Mouse (Mus musculus) lung, postnatal 0 days (tissue): ENCODE results near the gene Fbxo24. TPM values are rescaled to one million over a fixed set of nuclear protein-coding genes. Genes with fewer than 3 reads are reported as not detected.

Experiments
- ATAC-seq: fragments of 200-750 bp; cut with Nextera tagmentation; 2 replicates; pipeline ENCODE4 v1.8.0; 2017; ENCODE audit warnings: moderate library complexity
- DNase-seq: peaks from one replicate; pipeline ENCODE4 v3.0.0-alpha.2; 2016; ENCODE audit warnings: low spot score
- H3K27ac ChIP-seq: fragments of 300-500 bp; sonication (generic); 2 replicates; pipeline ENCODE4 v1.5.1; 2014; ENCODE audit warnings: antibody characterized with exemption, mild to moderate bottlenecking, low read length, mixed read lengths
- H3K27me3 ChIP-seq: fragments of 300-500 bp; sonication (generic); replicated peaks from 2 replicates; pipeline ENCODE4 v1.6.1; 2014; ENCODE audit warnings: low read length, mixed read lengths; ENCODE audit not compliant: insufficient read depth
- H3K36me3 ChIP-seq: fragments of 300-500 bp; sonication (generic); 2 replicates; pipeline ENCODE4 v1.6.1; 2014; ENCODE audit warnings: low read length, mixed read lengths; ENCODE audit not compliant: insufficient read depth
- H3K4me1 ChIP-seq: fragments of 300-500 bp; sonication (generic); 2 replicates; pipeline ENCODE4 v1.6.1; 2014; ENCODE audit warnings: antibody characterized with exemption, low read depth, low read length, mixed read lengths; ENCODE audit not compliant: insufficient read depth
- H3K4me2 ChIP-seq: fragments of 300-500 bp; sonication (generic); replicated peaks from 2 replicates; pipeline ENCODE4 v1.6.1; 2014; ENCODE audit warnings: low read depth, mild to moderate bottlenecking, low read length, moderate library complexity, mixed read lengths
- H3K4me3 ChIP-seq: fragments of 300-500 bp; sonication (generic); 2 replicates; pipeline ENCODE4 v1.5.1; 2014; ENCODE audit warnings: low read depth, low read length
- H3K9ac ChIP-seq: fragments of 300-500 bp; sonication (generic); replicated peaks from 2 replicates; pipeline ENCODE4 v1.6.1; 2014; ENCODE audit warnings: low read depth, mild to moderate bottlenecking
- H3K9me3 ChIP-seq: fragments of 300-500 bp; sonication (generic); 2 replicates; pipeline ENCODE4 v1.6.1; 2016; ENCODE audit warnings: low read length, mixed read lengths
- CTCF ChIP-seq: IDR thresholded peaks from 2 replicates; pipeline ENCODE4 v1.5.1; 2016; ENCODE audit warnings: antibody characterized with exemption, mild to moderate bottlenecking
- EP300 ChIP-seq: IDR thresholded peaks from 2 replicates; pipeline ENCODE4 v1.6.1; 2016; ENCODE audit warnings: antibody characterized with exemption, mild to moderate bottlenecking, control low read depth
- WGBS: fragments of 180-500 bp; shearing (Covaris S2); extraction: QIAGEN DNeasy Blood & Tissue Kit; methylation state at CpG from one replicate; pipeline ENCODE4 v1.1.7; 2014; 5-methylcytosine and 5-hydroxymethylcytosine counted together
- polyA plus RNA-seq: library from polyadenylated mRNA; unstranded; fragments of >200 nt; fragmentation: Nextera tagmentation; extraction: Ambion mirVana; gene quantifications from 2 replicates; pipeline ENCODE4 v1.2.1, GENCODE M21; 2015

The Fbxo24 gene
- polyA plus RNA-seq, 1 experiment from 2014 or later: 0.19 TPM

DNA sequence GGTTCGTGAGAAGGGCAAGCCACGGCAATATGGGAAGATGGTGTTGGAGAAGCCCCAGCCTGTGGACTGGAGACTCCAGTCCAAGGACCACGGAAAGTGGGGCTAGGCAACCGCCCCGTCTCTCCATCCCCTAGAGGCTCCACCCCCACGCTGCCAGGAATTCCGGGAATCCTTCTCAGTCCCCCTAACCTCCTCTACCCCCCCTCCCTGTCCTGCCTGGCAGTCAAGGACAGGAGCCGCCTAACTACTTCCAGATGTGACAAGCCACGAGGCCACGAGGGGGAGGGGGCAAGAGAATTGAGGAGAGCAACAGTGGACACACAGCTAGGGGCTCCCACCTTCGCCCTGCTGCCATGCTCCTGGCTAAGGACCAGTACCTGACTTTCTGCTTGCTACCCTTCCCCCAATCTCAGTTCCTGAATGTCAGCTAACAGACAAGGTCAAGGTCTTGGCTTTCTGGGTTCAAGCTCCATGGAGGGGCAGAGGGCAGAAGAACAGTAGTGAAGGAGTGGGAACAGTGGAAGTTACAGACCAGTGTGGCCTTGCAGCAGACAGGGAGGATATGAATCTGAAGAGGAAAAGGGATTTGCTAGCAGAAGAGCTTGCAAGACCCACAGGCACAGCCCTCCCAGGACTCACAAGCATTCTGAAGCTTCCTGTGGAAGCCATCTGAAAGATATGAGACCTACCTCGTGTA lies 18.1 kb downstream of the Fbxo24 start:
- peaks cover 24% of the 10 kb centered on the region; the same call in 1 of the 2 replicates for H3K4me1 ChIP-seq
- DNase-seq (peak; percentile 81), ATAC-seq (peak; percentile 73)

DNA sequence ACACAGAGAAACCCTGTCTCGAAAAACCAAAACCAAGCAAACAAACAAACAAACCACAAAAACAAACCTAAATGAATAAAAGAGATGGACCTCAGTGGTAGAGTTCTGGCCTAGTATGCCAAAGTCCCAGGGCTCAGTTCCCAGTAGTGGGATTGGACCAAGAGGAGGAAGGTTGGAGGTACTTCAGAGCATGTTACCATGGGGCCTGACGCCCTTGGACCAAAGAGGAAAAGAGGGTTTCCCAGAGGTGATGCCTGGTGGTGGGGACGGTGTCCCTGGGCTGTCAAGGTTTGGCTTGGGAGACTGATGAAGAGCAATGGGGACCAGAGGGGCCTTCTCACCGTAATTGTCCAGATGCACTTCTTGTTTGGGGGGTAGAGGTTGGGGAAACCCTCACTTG lies 18.7 kb downstream of the Fbxo24 start:
- DNase-seq (no peak), ATAC-seq (no peak)
- 0 out of 2 replicates have a peak overlapping the region, but pooled peaks have one; percentile 20 for H3K4me3 ChIP-seq
- peak overlapping the region; percentile 42 for H3K4me2 ChIP-seq
- no peaks in the 10 kb centered on the region for H3K36me3 ChIP-seq
- H3K9me3 ChIP-seq: no peaks in the 10 kb centered on the region
- no peaks in the 10 kb centered on the region for H3K27me3 ChIP-seq
- no peak overlapping the region; the same call in 1 of the 2 replicates for H3K9ac ChIP-seq
- H3K27ac ChIP-seq: peak overlapping the region; percentile 84; the same call in 1 of the 2 replicates
- 48% methylated on average over 4 of the region's 4 CpGs for WGBS
- TF ChIP-seq CTCF (no peak), EP300 (no peak)
- H3K4me1 ChIP-seq: peaks cover 24% of the 10 kb centered on the region; the same call in 1 of the 2 replicates

More for the DNA sequence above, 18.1 kb downstream of the Fbxo24 start:
- peak overlapping the region; percentile 84 for H3K27ac ChIP-seq
- H3K9me3 ChIP-seq: no peaks in the 10 kb centered on the region
- no peaks in the 10 kb centered on the region for H3K36me3 ChIP-seq
- peak; percentile 24; the same call in 1 of the 2 replicates for TF ChIP-seq CTCF
- TF ChIP-seq EP300: no peak
- H3K9ac ChIP-seq: no peak overlapping the region; the same call in 1 of the 2 replicates
- H3K4me3 ChIP-seq: peak overlapping the region; percentile 20; the same call in 1 of the 2 replicates
- 13% methylated on average over 8 of the region's 12 CpGs for WGBS
- no peaks in the 10 kb centered on the region for H3K27me3 ChIP-seq
- H3K4me2 ChIP-seq: peak overlapping the region; percentile 42

DNA sequence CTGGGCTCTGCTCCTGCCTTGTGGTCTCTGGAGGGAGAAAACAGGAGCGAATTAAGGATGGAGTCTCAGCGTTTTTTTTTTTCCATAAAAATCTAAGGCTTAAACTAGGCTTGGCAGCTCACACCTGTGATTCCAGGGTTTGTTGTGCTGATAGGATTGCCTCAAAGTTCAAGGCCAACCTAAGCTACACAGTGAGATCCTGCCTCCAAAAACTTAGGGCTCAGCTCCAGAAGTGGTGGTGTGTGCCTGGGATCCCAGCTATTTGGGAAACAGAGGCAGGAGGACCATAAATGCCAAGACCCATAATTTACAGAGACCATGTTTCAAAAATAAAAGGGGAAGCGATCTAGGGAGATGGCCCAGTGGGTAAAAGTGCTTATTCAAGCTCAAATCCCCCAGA lies 19.5 kb downstream of the Fbxo24 start:
- Histone ChIP-seq H3K9me3 (no peaks in the 10 kb centered on the region), H3K4me1 (peaks cover 24% of the 10 kb centered on the region; the same call in 1 of the 2 replicates), H3K4me2 (no peak overlapping the region), H3K9ac (no peak overlapping the region), H3K4me3 (no peak overlapping the region), H3K27ac (no peak overlapping the region), H3K27me3 (no peaks in the 10 kb centered on the region), H3K36me3 (no peaks in the 10 kb centered on the region)
- no peak for ATAC-seq
- DNase-seq: no peak
- TF ChIP-seq EP300: no peak
- no peak for TF ChIP-seq CTCF
- 76% methylated on average over 3 of the region's 3 CpGs for WGBS

DNA sequence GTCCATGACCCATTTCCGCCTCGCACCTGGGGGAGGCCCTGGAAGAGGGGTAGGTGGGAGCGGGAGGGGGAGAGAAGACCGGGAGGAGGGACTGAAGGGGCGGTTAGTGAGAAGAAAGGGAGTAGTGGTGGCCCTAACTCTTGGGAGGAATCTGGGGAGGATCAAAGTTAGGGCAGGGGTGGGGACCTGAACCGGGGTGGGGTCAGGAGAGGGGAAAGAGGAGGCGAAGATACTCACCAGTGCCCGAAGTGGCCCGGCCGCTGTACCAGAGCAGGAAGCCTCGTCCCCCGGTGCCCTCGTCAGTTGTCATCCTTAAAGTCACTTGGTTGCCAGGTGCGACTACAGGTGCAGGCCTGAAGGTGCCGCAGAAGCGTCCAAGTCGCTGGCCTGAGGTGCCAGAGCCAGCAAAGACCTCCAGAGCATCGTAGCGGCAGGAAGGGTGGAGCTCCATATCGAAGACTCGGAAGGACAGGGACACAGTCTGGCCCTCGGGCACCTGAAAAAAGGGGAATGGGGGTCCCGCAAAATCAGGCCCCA lies 20.1 kb downstream of the Fbxo24 start:
- no peak for ATAC-seq
- no peaks in the 10 kb centered on the region for H3K36me3 ChIP-seq
- TF ChIP-seq CTCF (peak; percentile 45), EP300 (no peak)
- no peaks in the 10 kb centered on the region for H3K9me3 ChIP-seq
- WGBS: 29% methylated on average over 22 of the region's 23 CpGs
- H3K4me2 ChIP-seq: peak overlapping the region; percentile 46
- H3K4me1 ChIP-seq: peaks cover 24% of the 10 kb centered on the region; the same call in 1 of the 2 replicates
- H3K27me3 ChIP-seq: no peaks in the 10 kb centered on the region
- H3K9ac ChIP-seq: 0 out of 2 replicates have a peak overlapping the region, but pooled peaks have one; percentile 26
- H3K4me3 ChIP-seq: no peak overlapping the region
- no peak overlapping the region for H3K27ac ChIP-seq
- DNase-seq: peak; percentile 32

DNA sequence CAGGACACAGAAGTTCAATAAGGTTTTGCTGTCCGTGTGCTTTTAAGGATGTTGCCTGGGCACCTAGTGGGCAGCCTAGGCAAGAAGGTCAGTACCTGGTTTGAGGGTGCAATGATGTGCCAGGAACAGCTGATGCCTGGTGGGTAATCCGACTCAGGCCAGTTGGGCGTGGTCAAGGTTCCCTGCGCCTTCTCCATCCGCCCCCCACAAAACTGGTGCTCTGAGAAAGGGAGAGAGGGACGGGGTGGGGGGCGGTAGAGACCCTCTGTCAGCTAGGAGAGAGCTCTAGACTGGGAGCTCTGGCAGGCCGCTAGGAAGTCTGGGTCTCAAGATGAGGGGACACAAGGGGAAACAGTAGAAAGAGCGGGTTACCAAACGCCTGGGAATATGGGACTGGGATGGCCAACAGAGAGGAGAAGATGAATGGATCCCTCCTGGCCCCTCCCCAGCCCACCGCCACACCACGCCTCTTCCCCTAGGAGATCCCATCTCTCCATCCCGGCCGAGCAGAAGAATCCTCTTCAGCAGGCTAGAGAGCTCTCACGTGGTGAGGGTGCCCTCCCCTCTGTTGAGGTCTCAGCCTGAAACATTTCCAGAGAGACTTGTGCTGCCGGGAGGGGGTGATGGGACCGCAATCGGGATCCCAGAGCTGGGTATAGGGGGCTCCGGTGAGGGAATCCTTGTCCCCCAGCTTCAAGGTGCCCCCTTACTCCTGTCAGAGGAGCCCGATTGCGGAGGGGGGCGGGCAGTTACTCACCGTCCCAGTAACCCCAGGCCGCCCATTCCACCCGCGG lies 20.7 kb downstream of the Fbxo24 start:
- no peak overlapping the region for H3K4me3 ChIP-seq
- TF ChIP-seq CTCF (no peak), EP300 (no peak)
- peak overlapping the region; percentile 46 for H3K4me2 ChIP-seq

DNA sequence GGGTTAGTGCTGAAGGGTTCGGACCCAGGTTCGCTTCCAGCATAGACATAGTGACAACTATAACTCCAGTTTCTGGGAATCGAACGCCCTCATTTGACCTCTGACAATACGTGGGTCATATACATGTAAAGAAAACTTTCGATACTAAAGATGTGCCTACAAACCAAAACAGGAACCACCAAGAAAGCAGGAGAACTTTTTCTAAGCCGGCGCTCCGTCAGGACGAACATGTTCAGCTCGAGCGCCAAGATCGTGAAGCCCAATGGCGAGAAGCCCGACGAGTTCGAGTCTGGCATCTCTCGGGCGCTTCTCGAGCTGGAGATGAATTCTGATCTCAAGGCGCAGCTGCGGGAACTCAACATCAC lies 27.5 kb downstream of the Fbxo24 start:
- DNase-seq: peak; percentile 53
- no peak for ATAC-seq
- Histone ChIP-seq H3K4me2 (peak overlapping the region; percentile 61), H3K36me3 (no peaks in the 10 kb centered on the region), H3K27me3 (no peaks in the 10 kb centered on the region), H3K4me3 (peak overlapping the region; percentile 75), H3K9ac (0 out of 2 replicates have a peak overlapping the region, but pooled peaks have one; percentile 39), H3K27ac (peak overlapping the region; percentile 47), H3K4me1 (peaks cover 5% of the 10 kb centered on the region), H3K9me3 (no peaks in the 10 kb centered on the region)
- WGBS: under 1% methylated on average over 22 of the region's 22 CpGs
- TF ChIP-seq EP300: no peak
- no peak for TF ChIP-seq CTCF

More for the DNA sequence above, 20.7 kb downstream of the Fbxo24 start:
- peaks cover 24% of the 10 kb centered on the region; the same call in 1 of the 2 replicates for H3K4me1 ChIP-seq
- 0 out of 2 replicates have a peak overlapping the region, but pooled peaks have one; percentile 26 for H3K9ac ChIP-seq
- WGBS: 33% methylated on average over 25 of the region's 26 CpGs
- H3K9me3 ChIP-seq: no peaks in the 10 kb centered on the region
- no peaks in the 10 kb centered on the region for H3K36me3 ChIP-seq
- H3K27me3 ChIP-seq: no peaks in the 10 kb centered on the region
- DNase-seq: no peak
- ATAC-seq: no peak
- H3K27ac ChIP-seq: no peak overlapping the region
